Mouse (Mus musculus) kidney, postnatal 36 days (tissue): Measurements from ENCODE around the gene Pax1.
A peak's percentile ranks its signal among the peaks of the same experiment; 100 is the strongest.

Experiments used
- DNase-seq, 2 experiments: peaks; one replicate each; pipeline ENCODE4 v3.0.0; 2021 to 2022; ENCODE audit warnings: mixed read lengths in 2 of 2

Gene Pax1

DNA sequence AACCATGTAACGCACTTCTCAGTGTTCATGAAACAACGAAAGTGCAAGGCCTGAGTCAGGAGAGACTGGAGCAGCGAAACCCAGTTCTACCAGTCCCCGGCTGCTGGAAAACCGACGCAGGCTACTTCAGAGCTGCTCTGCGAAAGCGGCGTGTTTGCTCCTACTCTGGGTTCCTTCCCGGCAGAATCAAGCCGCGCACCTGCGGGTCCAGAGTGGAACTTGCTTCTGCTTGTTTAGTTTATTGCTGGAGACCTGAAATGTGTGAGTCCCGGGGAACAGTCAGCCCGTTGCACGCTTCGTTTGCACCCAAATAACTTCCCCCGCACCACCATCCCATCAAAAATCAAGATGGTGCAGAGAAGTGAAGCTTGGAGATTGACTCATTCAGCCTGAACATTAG lies at the start of gene Pax1:
Gene Pax1 (plus strand): TSS at position 345 of the 400 bp plus-strand sequence.
- no peak for DNase-seq

DNA sequence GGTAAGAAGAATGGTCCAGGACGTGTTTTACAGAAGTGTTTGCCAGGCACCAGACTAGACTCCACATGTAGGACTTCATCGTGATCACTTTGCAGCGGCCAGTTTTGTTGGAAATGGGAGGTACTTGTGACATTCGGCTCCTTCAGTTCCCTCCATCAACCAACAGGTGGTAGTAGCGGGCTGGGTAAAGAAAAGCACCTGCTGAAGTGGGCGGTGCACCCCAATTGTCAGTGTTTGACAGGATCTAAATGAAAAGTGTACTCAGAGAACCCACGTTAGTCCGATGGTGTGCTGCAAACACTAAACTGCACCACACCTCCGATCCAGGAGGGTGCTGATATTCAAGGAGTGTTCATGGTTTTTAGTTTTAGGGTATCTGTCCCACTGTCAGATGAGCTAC lies 40.7 kb upstream of the Pax1 start:
- peak; percentile 11 to 56 for DNase-seq

DNA sequence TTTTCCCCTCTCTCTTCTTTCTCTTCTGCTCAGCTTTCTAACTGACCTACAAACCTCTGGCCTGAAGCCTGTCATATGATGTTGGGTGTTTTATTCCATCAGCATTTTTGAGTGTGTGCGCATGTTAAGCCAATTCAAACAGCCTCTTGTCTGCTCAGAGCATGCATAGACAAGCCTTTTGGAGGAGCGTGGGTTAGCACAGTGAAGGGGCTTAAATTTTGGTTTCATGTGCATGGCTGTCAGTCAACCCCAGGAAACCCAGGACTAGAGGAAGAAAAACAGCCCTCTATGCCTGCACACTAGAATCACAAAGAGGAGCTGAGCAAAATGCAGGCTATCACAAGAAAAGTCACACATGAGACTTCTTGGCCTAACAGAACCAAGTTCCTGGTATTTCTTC lies 36.5 kb upstream of the Pax1 start:
- peak in 1 of 2 experiments; percentile 5 for DNase-seq

DNA sequence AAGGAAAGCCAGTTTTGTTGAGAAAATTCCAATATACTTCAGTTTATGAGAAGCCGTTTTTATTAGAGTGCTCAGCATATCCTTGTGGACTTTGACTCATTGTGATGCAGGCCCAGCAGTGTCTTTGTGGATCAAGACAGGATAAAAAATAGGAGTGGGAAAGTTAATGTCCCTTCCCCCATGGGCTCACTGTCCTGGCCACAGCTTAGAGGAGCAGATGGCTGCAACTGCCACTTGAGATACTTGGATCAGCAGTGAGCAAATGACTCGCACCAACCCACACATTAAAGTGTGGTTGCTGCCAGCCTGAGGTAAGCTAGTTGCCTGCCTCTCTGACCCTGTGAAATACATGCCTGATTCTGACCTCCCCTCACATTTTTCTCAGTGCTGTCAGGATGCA lies 29.0 kb upstream of the Pax1 start:
- no peak for DNase-seq

DNA sequence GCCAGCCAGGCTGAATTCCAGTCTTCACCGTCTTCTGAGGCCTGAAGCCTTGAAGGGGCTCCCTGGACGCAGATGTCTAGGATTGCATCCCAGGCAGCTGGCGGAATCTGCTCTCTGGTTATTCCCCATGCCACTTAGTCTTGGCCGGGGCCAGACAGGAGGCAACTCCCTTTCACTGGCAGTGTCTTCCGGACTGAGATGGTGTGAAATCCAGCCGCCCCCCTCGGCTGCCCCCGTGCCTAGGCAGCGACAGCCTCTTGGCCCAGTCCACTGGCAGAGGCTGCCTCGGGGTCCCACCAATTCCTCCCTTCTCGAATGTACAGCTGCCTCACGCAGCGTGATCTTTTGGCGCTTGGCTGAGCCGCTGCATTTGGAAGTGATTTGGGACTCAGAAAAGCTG lies 23.0 kb upstream of the Pax1 start:
- no peak for DNase-seq

DNA sequence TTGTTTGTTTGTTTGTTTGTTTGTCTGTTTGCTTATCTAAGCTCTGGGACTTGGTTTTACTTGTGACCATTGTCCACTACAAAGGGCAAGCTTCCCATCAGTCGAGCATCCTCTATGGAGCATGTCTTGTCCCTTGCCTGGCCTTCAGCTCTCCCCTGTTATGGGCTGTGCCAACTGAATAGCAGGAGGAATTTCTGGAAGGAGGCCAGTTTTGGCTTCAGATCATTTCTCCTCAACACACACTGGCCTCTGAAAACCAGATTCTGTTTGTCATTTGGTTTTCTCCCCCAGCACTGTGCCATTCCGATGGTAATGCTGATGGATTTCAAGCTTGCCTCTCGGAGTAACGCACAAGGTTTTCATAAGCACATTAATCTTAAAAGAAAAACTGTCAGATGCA lies 21.9 kb upstream of the Pax1 start:
- no peak for DNase-seq

DNA sequence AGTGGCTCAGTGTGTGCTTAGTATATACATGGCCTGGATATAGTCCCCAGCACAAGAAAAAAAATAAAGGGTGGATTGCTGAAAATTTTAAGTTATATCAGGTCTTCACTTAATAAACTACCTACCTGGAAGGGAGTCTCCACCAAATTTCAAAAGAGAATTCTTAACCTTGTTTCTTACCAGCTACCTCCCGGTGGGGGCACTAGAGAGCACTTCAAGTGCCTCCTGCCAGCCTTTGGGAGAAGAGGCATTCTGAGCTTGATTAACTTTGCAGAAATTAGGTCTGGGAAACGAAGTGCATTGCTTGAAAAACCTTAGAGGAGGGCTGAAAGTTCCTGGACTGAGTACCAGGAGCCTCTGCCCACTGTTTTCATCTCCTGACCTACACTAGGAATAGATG lies 19.5 kb upstream of the Pax1 start:
- DNase-seq, result peak in 1 of 2 experiments; percentile 44

DNA sequence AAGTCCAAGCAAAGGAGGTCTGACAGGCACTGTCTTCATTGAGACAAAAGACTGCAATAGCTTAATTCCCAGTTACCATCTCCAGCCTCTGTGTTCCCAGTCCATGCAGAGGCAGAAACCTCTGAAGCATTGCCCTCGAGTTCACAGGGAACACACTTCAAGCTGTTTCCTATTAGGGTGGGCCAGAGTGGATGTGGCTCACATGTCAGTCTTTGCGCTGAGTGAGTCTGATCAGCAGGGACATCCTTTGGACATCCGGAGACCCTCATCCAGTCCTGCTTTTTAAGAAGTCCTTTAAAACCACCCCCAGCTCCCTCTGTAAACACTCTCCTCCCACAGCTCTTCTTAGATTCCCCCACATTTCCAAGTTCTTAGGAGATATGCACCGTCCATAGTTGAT lies 2.0 kb upstream of the Pax1 start:
- DNase-seq, result no peak

DNA sequence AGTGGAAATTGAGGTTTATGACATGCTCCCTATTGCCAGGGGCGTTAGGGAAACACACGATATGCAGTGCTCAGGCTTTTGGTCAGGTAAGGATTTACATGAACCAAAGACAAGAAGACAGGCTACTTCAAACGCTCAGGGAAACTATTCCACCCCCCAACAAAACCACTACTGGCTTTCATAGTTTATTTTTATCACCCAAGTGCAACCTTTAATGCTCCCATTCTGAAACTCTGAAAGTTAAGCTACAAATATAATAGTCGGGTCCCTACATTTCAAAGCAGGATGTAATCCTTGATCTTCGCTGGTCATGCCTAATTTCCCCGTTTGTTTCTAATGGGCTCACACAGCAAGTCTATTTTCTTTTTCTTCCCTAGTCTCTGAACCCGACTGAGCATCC lies 1.3 kb upstream of the Pax1 start:
- DNase-seq, result no peak

DNA sequence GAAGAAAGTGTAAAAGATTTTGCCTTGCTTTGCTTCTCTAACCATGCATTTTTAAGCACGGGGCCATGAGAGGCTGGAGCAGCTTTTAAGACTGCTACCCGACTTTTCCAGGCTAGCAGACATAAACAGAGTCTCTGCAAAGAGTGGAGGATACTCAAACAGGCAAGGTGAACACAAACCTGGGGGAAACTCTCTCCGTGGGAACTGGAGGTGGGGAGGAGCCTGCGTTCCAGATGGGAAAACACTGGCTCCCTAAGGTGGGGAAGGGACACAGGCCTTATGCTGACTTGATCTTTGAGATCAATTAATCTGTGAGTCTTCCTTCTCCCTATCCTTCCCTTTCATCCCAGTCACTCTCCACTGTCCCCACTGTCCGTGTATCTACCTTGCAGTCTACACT lies 869 bp upstream of the Pax1 start:
- no peak for DNase-seq

DNA sequence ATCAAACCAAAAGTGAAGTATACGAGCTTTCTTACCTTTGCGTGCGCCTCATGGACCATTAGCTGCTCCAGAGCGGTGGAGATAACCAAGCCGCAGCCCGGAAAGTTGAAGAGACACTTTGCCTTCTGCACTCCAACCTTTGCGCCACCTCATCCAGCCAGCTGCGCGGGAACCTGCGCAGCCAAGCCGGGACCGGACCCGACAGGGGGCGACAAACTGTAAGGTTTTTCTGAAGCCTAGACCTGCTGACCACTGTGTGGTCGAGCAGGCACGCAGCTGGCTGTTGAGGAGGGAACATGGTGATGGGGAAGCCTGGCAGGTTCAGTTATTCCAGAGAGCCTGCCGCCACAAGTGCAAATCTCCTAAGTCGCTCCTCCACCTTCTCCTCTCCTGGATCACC lies 591 bp downstream of the Pax1 start:
- peak; percentile 11 to 68 for DNase-seq

DNA sequence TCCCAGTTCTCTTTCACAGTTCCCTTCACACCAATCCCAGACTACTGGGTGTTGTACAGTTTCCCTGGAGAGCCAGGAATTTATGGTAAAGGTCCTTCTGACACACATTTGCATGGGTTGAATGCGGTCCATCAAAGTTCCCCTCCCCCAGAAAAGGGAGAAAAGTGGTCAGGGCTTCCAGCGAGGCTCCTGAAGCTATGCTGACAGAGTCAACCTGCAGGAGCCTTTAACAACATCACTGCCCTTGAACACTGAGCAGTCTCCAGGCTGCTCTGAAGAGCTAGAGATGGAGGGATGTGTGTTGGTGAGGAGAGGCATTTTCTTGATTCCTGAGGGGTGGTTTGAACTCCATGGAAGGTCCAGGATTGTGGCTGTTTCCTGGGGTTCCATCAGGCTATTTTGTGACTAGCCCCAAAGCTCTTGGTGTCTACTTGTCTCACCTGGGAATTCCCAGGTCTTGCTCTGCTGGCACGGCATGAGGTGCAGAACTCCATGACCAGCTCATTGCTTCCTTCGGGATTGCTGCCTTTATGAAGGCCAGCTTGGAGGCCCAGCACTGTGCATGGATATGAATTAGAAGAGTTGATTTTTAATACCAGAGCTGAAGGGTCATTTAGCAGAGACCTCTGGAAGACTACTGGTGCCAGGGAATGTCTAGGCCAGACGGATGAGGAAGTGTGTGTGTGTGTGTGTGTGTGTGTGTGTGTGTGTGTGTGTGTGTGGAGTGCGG lies 1.8 kb downstream of the Pax1 start:
- DNase-seq, result no peak

DNA sequence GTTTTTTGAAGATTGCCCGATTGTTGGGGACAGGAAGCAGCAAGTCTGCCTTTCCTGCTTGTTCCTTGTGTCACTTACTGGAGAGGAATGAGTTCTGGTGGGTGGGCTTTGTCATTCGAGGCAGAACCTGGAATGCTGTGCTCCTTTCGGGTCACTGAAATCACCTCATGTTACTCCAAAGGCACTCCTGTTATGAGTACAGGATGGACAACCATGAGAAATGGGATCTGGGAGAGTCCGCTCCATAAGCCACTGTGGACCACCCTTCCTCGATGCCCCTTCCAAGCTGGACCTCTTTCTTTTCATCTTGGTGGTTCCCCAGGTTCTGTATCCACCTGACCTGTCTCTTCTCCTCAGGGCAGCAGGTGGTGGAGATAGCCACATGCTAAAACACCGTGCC lies 2.5 kb downstream of the Pax1 start:
- no peak for DNase-seq

DNA sequence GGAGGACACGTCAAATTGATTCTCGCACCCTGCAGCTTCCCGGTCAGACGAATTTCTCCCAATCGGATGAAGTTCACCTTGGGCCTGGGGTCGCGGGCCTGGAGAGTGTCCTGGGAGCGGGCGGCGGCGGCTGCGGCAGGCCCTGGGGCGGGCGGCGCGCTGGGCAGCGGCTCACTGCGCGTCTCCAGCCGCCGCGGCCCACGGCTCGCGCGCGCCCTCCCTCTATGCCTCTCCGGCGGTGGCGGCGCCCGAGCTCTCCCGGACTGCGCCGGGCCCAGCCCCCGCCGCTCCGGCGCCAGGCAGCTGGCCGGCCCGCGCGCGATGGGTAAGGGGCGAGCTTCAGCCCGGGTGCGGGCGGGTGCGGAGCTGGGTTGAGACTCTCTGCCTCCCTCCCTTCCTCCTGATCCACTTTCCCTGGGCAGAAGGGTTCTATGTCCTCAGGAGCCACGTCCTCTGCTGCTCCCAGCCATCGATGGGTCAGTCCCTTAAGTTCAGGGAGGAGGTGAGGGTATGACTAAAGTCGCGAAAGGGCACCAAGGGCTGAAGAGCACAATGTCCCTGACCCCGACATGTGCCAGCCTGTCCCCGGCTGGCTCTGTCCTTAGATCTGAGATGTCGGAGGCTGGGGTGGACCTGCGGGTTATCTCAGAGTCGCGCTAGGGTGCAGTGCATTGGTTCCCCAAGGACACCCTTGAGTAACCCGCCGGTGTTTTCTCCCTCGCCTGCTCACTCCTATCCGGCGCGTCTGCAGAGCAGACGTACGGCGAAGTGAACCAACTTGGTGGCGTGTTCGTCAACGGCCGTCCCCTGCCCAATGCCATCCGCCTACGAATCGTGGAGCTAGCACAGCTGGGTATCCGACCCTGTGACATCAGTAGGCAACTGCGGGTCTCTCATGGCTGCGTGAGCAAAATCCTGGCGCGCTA lies 3.5 kb downstream of the Pax1 start:
- peak in 1 of 2 experiments; percentile 22 for DNase-seq

DNA sequence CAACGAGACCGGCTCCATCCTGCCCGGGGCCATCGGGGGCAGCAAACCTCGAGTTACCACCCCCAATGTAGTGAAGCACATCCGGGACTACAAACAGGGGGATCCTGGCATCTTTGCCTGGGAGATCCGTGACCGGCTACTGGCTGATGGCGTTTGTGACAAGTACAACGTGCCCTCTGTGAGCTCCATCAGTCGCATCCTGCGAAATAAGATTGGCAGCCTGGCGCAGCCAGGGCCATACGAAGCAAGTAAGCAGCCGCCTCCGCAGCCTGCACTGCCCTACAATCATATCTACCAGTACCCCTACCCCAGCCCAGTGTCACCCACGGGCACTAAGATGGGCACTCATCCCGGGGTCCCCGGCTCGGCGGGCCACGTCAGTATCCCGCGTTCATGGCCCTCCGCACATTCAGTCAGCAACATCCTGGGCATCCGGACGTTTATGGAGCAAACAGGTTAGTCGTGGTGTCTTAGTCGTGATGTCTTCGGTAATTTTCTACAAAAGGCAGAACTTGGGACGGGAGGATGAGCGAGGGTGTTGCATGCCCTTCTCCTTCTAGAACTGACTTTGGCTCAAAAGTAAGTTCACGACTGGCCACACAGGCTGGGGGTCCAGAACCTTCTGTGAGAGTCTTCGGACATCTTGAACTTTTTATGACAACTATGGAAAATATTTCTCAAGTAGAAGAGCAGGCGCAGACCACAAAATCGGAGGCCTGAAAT lies 4.3 kb downstream of the Pax1 start:
- DNase-seq, result peak in 1 of 2 experiments; percentile 4

DNA sequence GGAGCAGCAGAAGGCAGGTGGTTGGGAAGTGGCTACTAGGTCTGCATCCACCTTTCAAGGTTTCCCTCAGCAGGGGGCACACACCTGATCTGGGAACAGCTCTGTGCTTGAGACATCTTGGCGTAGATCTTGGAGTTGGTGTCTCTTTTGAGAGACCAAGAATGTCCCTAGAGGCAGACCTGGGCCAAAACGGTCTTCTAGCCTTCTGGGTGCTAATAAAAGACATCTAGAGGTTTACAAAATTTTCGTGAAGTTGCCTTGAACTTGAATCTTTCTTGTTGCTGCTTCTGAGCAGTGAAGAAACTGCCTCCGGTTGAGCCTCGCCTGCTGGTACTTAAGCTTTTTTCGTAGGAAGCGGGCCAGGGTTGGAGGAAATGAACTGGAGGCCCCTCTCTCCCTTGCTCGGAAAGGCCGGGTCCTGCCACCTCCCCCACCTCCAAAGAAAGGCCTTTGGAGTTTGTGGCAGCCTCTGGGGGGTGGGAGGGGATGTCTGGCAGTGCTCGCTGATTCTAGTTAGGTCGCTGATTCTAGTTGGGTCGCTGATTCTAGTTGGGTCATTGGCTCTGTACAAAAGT lies 5.6 kb downstream of the Pax1 start:
- no peak for DNase-seq

DNA sequence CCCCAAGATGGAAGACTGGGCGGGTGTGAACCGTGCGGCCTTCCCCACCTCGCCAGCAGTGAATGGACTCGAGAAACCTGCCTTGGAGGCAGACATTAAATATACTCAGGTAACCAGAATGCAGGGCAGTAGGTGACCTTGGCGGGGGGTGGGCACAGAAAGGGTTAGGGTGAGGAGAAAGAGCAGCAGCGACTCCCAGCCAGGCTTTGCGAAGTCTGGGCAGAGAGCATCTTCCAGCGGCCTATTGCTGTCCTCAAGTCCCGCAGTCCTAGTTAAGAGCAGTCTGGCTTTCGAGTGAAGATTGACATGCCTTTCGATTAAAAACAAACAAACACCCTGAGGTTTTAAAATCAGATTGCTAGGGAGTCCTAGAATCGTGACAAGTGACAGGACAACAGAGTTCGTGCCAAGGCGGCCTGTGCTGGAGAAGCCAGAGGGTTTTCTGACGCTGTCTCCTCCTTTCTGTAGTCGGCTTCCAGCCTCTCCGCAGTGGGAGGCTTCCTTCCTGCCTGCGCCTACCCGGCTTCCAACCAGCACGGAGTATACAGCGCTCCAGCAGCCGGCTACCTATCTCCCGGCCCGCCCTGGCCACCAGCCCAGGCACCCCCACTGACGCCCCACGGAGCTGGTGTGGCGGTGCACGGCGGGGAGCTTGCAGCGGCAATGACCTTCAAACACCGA lies 6.3 kb downstream of the Pax1 start:
- DNase-seq, result peak in 1 of 2 experiments; percentile 12

DNA sequence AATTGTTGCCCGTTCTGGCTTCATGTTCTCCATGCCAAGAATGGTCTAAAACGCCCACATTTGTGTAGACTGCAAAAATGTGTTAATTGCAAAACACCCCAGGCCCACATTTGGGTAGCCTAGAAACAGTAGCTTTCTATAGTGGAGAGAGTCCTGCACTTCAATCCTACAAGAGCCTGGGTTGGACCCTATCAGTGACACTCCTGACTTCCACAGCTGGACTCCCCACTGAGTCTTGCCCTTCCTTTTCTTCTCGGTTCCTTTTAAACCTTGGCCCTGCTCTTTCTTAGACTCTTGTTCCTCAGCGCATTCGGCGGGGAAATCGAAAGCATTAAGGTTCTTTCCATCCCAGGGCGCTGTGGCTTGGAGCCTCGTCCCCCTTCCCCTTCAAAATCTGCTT lies 7.8 kb downstream of the Pax1 start:
- no peak for DNase-seq

DNA sequence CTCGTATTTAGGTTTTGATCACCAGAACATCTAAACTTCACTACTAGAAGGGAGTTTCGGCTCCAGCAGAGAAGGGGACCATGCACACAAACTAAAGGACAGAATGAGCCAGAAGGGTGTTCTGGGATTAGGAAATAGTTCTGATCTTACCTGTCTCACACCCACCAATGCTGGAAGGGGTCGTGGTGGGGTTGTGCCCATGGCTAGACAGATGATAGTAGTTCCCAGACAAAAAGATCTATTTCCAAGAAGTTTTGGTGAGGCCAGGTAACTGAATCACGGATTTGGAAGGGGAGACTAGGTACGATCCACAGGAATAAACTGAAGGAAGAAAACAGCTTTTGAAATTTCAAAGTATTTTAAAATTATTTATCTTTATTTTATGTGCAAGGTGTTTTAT lies 8.4 kb downstream of the Pax1 start:
- no peak for DNase-seq

DNA sequence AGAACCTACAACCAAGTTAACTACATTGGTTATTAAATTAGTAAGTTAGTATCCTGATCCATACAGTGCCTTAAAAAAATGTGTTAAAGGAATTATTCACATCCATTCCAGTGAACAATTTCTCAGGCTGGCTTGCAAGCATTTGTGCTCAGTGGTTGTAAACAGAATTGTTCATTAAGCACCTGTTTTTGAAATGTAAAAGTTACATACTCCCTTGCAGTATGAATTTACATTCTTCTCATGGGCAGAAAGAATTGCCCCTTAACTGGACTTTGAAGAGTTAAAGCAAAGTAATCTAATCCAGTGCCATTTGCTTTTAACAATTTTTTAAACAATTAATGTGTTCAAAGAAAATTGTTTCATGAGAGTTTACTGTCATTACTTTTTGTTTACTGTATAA lies 9.6 kb downstream of the Pax1 start:
- no peak for DNase-seq

DNA sequence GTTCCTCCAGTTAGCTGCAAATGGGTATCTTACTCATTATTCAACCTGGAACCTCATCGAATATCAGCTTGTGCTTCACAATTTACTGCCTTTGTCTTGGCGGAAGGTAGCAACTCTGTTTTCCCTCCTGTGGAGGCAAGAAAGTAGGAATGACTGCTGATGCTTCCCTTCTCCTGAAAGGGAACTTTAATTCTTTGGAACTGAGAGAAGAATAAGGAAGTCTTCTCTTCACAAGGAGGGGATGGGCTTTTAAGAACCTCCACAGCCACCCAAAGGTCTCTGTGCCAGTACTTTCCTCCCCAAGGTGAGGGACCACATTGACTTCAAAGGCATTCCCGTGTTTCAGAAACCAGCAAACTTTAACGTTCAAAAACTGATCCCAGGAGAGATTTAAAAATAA lies 10.1 kb downstream of the Pax1 start:
- DNase-seq, result no peak

DNA sequence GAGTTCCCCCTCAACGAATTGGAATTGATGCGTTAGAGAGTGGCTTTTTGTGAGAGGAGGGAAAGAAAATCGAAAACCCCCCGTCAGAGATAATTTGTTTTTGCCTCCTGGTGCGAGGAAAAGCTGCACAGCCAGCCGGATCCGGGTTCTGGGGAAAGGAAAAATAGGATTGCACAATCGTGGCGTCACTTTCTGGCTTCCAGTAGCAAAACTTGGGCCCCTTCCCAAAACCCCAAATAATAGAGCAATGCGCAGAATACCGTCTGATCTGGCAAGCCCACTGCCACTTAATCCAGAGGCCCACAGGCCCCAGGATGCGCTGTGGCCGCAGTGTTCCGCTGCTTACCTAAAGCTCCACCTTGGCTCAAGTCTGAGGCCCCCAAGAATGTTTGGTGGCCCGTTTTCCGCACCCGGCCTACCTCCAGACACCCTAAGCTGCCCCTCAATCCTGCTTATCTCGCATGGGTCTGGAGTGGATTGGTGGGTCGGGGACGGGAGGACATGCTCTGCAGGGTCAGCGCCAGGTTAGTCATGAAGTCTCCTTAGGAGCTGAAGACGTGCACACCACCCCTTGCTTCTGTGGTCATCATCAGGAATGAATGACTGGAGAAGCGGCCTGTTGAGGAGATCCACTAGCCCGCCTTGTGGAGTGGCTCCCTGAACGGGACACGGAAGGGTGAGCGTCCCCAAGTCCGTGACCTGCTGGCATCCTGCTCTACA lies 11.4 kb downstream of the Pax1 start:
- no peak for DNase-seq
